Mouse (Mus musculus): ENCODE measurements around the gene Nell1. TPM values are rescaled to one million over a fixed set of nuclear protein-coding genes. Genes with fewer than 3 reads are reported as not detected.

The Nell1 gene
- polyA plus RNA-seq, 2 experiments, result 0.08 TPM; not detected in 1

DNA sequence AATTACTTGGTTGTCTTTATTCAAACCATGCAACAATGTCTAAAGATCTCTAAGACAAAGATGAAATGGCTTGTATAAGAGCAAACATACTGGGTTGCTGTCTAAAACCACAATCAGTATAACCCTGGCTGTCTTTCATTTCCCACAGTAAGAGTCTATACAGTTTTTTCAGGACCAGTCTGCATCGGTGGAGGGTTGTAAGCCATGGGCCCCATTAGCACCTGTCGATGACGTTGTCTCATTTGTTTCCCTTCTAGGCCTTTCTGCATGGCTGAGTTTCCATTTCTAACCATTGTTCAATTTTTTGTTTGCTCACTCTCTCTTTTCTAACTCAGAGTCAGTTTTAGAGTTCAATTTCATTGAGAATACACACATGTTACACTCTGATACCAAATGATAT lies 540.2 kb downstream of the Nell1 start:
- no peak overlapping the region for H3K4me2 ChIP-seq (ENCODE audit: low read depth)
- H3K4me3 ChIP-seq (ENCODE audit: insufficient read depth in 1 of 2, low read depth in 2 of 2, low read length in 2 of 2), result no peak overlapping the region
- H3K27me3 ChIP-seq (ENCODE audit: control insufficient read depth, insufficient read depth, low read length), result no peaks in the 10 kb centered on the region
- 68% methylated on average over 3 of the region's 3 CpGs for WGBS (ENCODE audit: insufficient replicate concordance)
- DNase-seq (ENCODE audit: low read depth in 3 of 3, low spot score in 3 of 3), result no peak
- no peak overlapping the region for H3K9ac ChIP-seq (replicated peaks)
- no peaks in the 10 kb centered on the region for H3K4me1 ChIP-seq (replicated peaks; ENCODE audit: control insufficient read depth in 2 of 2, insufficient read depth in 2 of 2, low read length in 1 of 2)
- ATAC-seq (ENCODE audit: insufficient read depth), result no peak
- TF ChIP-seq CTCF (IDR thresholded peaks at IDR 0.05; ENCODE audit: low read depth) (no peak), EP300 (IDR thresholded peaks at IDR 0.05; ENCODE audit: low read depth) (no peak)
- no peak overlapping the region for H3K27ac ChIP-seq
- H3K36me3 ChIP-seq (replicated peaks; ENCODE audit: control insufficient read depth, insufficient read depth, low read depth), result no peaks in the 10 kb centered on the region
- no peaks in the 10 kb centered on the region for H3K9me3 ChIP-seq (ENCODE audit: control insufficient read depth, low read length)

- 55% methylated on average over 3 of the region's 3 CpGs for WGBS (ENCODE audit: insufficient replicate concordance)
- TF ChIP-seq EP300 (IDR thresholded peaks at IDR 0.05; ENCODE audit: low read depth) (no peak), CTCF (IDR thresholded peaks at IDR 0.05; ENCODE audit: low read depth) (no peak)
These were observed 542.0 kb downstream of the Nell1 start for GRCm38 (mm10) chr7:50516681-50517080.

GRCm38 (mm10) chr7:50543373-50543772 lies 568.7 kb downstream of the Nell1 start:
- Histone ChIP-seq H3K4me1 (replicated peaks; ENCODE audit: control insufficient read depth in 2 of 2, insufficient read depth in 2 of 2, low read length in 1 of 2) (no peaks in the 10 kb centered on the region), H3K27ac (no peak overlapping the region)

More at GRCm38 (mm10) chr7:50516681-50517080, 542.0 kb downstream of the Nell1 start:
- H3K4me1 ChIP-seq (replicated peaks; ENCODE audit: control insufficient read depth in 2 of 2, insufficient read depth in 2 of 2, low read length in 1 of 2), result no peaks in the 10 kb centered on the region
- no peak for DNase-seq (ENCODE audit: low read depth in 3 of 3, low spot score in 3 of 3)
- H3K4me2 ChIP-seq (ENCODE audit: low read depth), result no peak overlapping the region
- no peaks in the 10 kb centered on the region for H3K36me3 ChIP-seq (replicated peaks; ENCODE audit: control insufficient read depth, insufficient read depth, low read depth)
- H3K9ac ChIP-seq (replicated peaks), result no peak overlapping the region
- H3K4me3 ChIP-seq (ENCODE audit: insufficient read depth in 1 of 2, low read depth in 2 of 2, low read length in 2 of 2), result no peak overlapping the region
- no peak for ATAC-seq (ENCODE audit: insufficient read depth)
- no peak overlapping the region for H3K27ac ChIP-seq
- no peaks in the 10 kb centered on the region for H3K9me3 ChIP-seq (ENCODE audit: control insufficient read depth, low read length)
- H3K27me3 ChIP-seq (ENCODE audit: control insufficient read depth, insufficient read depth, low read length), result no peaks in the 10 kb centered on the region

GRCm38 (mm10) chr7:50549572-50549971 lies 574.9 kb downstream of the Nell1 start:
- Histone ChIP-seq H3K9me3 (ENCODE audit: control insufficient read depth, low read length) (no peaks in the 10 kb centered on the region), H3K4me3 (ENCODE audit: insufficient read depth in 1 of 2, low read depth in 2 of 2, low read length in 2 of 2) (no peak overlapping the region), H3K36me3 (replicated peaks; ENCODE audit: control insufficient read depth, insufficient read depth, low read depth) (no peaks in the 10 kb centered on the region), H3K9ac (replicated peaks) (no peak overlapping the region), H3K27me3 (ENCODE audit: control insufficient read depth, insufficient read depth, low read length) (no peaks in the 10 kb centered on the region), H3K4me2 (ENCODE audit: low read depth) (no peak overlapping the region), H3K27ac (no peak overlapping the region), H3K4me1 (replicated peaks; ENCODE audit: control insufficient read depth in 2 of 2, insufficient read depth in 2 of 2, low read length in 1 of 2) (no peaks in the 10 kb centered on the region)
- TF ChIP-seq EP300 (IDR thresholded peaks at IDR 0.05; ENCODE audit: low read depth) (no peak), CTCF (IDR thresholded peaks at IDR 0.05; ENCODE audit: low read depth) (no peak)
- DNase-seq (ENCODE audit: low read depth in 3 of 3, low spot score in 3 of 3) (no peak), ATAC-seq (ENCODE audit: insufficient read depth) (no peak)
- WGBS (ENCODE audit: insufficient replicate concordance), result 46% methylated on average over 3 of the region's 3 CpGs

More at GRCm38 (mm10) chr7:50543373-50543772, 568.7 kb downstream of the Nell1 start:
- WGBS (ENCODE audit: insufficient replicate concordance), result 27% methylated on average over 5 of the region's 5 CpGs
- Histone ChIP-seq H3K9me3 (ENCODE audit: control insufficient read depth, low read length) (no peaks in the 10 kb centered on the region), H3K4me2 (ENCODE audit: low read depth) (no peak overlapping the region), H3K9ac (replicated peaks) (no peak overlapping the region), H3K36me3 (replicated peaks; ENCODE audit: control insufficient read depth, insufficient read depth, low read depth) (no peaks in the 10 kb centered on the region), H3K27me3 (ENCODE audit: control insufficient read depth, insufficient read depth, low read length) (no peaks in the 10 kb centered on the region), H3K4me3 (ENCODE audit: insufficient read depth in 1 of 2, low read depth in 2 of 2, low read length in 2 of 2) (no peak overlapping the region)
- ATAC-seq (ENCODE audit: insufficient read depth) (no peak), DNase-seq (ENCODE audit: low read depth in 3 of 3, low spot score in 3 of 3) (no peak)
- no peak for TF ChIP-seq EP300 (IDR thresholded peaks at IDR 0.05; ENCODE audit: low read depth)
- TF ChIP-seq CTCF (IDR thresholded peaks at IDR 0.05; ENCODE audit: low read depth), result no peak

DNA sequence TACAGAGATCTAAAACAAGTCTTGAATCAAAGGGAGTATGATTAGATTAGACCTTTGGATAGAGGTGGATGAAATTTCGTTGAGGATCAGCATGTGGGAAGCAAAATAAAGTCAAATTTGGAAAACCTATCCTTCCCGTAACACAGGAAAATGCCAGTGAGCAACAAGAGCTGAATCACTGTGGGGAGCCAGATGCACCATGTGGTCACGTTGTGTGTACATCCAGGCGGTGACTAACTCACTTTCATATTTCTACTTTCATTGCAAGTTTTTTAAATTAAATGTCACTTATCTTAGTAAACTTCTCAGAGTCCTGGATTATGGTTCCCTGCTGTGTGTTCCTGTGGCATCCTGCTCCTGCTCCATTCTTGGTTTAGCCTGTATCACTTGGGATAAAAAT lies 576.8 kb downstream of the Nell1 start:
- Histone ChIP-seq H3K9ac (replicated peaks) (no peak overlapping the region), H3K4me2 (ENCODE audit: low read depth) (no peak overlapping the region), H3K36me3 (replicated peaks; ENCODE audit: control insufficient read depth, insufficient read depth, low read depth) (no peaks in the 10 kb centered on the region), H3K27me3 (ENCODE audit: control insufficient read depth, insufficient read depth, low read length) (no peaks in the 10 kb centered on the region), H3K4me3 (ENCODE audit: insufficient read depth in 1 of 2, low read depth in 2 of 2, low read length in 2 of 2) (no peak overlapping the region), H3K4me1 (replicated peaks; ENCODE audit: control insufficient read depth in 2 of 2, insufficient read depth in 2 of 2, low read length in 1 of 2) (no peaks in the 10 kb centered on the region), H3K27ac (no peak overlapping the region), H3K9me3 (ENCODE audit: control insufficient read depth, low read length) (no peaks in the 10 kb centered on the region)
- no peak for TF ChIP-seq EP300 (IDR thresholded peaks at IDR 0.05; ENCODE audit: low read depth)
- no peak for TF ChIP-seq CTCF (IDR thresholded peaks at IDR 0.05; ENCODE audit: low read depth)
- WGBS (ENCODE audit: insufficient replicate concordance), result 48% methylated on average over 4 of the region's 4 CpGs
- DNase-seq (ENCODE audit: low read depth in 3 of 3, low spot score in 3 of 3) (no peak), ATAC-seq (ENCODE audit: insufficient read depth) (no peak)
